Mouse (Mus musculus): ENCODE data around the gene Smtnl2. TPM values are rescaled to one million over a fixed set of nuclear protein-coding genes. Genes with fewer than 3 reads are reported as not detected.

The Smtnl2 gene
- polyA plus RNA-seq, 1 experiment from 2014 or later: 4.7 TPM

DNA sequence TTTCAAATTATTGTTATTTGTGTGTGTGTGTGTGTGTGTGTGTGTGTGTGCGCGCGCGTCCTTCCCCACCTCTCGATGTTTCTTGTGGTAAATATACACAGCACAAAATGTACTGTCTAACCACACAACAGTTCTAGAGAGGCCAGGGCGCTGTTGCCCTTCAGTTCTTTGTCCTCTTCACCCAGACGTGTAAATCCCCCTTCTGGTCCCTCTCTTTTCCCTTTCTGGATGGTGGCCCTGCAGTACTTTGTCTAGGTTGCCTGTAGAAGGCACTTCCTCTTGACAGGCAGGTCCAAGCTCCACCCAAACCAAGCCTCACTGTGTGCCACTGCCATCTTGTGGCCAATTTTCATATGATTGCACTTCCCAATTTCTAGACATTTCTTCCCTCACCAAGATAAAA is 17.8 kb upstream of the Smtnl2 start:
- H3K4me1 ChIP-seq (replicated peaks; ENCODE audit: control insufficient read depth, insufficient read depth, low read length): no peaks in the 10 kb centered on the region
- no peaks in the 10 kb centered on the region for H3K27me3 ChIP-seq (ENCODE audit: control insufficient read depth, insufficient read depth, low read length)
- no peak overlapping the region for H3K27ac ChIP-seq (ENCODE audit: low read depth, low read length)
- H3K9ac ChIP-seq (ENCODE audit: low read depth, low read length): no peak overlapping the region
- H3K4me2 ChIP-seq (replicated peaks; ENCODE audit: low read depth, low read length): peak overlapping the region; percentile 18; the same call in 1 of the 2 replicates
- WGBS: 42% methylated on average over 7 of the region's 7 CpGs
- DNase-seq (ENCODE audit: low spot score) (peak; percentile 84), ATAC-seq (ENCODE audit: low FRiP score) (peak; percentile 64)
- no peaks in the 10 kb centered on the region for H3K9me3 ChIP-seq (ENCODE audit: control insufficient read depth, low read length)
- no peaks in the 10 kb centered on the region for H3K36me3 ChIP-seq (ENCODE audit: control insufficient read depth, insufficient read depth, low read length)
- no peak overlapping the region for H3K4me3 ChIP-seq (ENCODE audit: low read depth, low read length)

DNA sequence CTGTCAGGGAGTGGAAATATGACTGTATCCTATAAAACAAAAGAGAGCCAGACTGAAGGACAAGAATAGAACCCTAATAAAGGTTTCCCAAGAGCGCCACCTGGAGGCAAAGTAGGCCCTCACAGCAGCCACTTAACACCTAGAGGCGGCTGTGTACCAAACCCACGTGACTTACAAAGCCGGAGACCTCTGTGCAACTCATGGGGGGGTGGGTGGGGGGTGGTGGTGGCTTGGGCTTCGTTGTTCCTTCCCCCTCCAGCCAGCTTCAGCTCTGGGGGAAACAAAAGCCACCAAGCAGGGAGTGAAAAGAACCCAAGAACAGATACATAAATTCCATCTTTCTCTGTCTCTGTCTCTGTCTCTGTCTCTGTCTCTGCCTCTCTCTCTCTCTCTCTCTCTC is 17.2 kb upstream of the Smtnl2 start:
- no peaks in the 10 kb centered on the region for H3K27me3 ChIP-seq (ENCODE audit: control insufficient read depth, insufficient read depth, low read length)
- H3K4me1 ChIP-seq (replicated peaks; ENCODE audit: control insufficient read depth, insufficient read depth, low read length): no peaks in the 10 kb centered on the region
- H3K9me3 ChIP-seq (ENCODE audit: control insufficient read depth, low read length): no peaks in the 10 kb centered on the region
- no peak overlapping the region for H3K4me2 ChIP-seq (replicated peaks; ENCODE audit: low read depth, low read length)
- H3K27ac ChIP-seq (ENCODE audit: low read depth, low read length): no peak overlapping the region
- H3K9ac ChIP-seq (ENCODE audit: low read depth, low read length): no peak overlapping the region
- peak; percentile 79 for DNase-seq (ENCODE audit: low spot score)
- H3K4me3 ChIP-seq (ENCODE audit: low read depth, low read length): no peak overlapping the region
- WGBS: 1% methylated on average over 5 of the region's 5 CpGs
- no peak for ATAC-seq (ENCODE audit: low FRiP score)
- no peaks in the 10 kb centered on the region for H3K36me3 ChIP-seq (ENCODE audit: control insufficient read depth, insufficient read depth, low read length)

DNA sequence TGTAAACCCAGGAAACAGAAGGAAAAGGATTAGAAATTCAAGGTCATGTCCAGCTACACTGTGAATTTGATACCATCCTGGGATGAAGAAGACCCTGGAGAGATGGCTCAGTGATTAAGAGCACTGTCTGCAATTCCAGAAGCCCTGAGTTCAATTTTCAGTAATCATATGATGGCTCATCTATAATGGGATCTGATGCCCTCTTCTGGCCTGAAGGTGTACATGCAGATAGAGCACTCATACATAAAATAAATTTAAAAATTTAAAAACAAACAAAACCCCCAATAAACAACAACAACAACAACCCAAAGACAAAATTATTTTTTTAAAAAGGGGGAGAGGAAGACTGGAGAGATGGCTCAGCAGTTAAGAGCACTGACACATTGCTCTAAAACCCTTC is 15.4 kb upstream of the Smtnl2 start:
- Histone ChIP-seq H3K4me2 (replicated peaks; ENCODE audit: low read depth, low read length) (no peak overlapping the region), H3K9me3 (ENCODE audit: control insufficient read depth, low read length) (no peaks in the 10 kb centered on the region), H3K9ac (ENCODE audit: low read depth, low read length) (no peak overlapping the region), H3K27ac (ENCODE audit: low read depth, low read length) (no peak overlapping the region), H3K4me3 (ENCODE audit: low read depth, low read length) (no peak overlapping the region), H3K4me1 (replicated peaks; ENCODE audit: control insufficient read depth, insufficient read depth, low read length) (no peaks in the 10 kb centered on the region), H3K36me3 (ENCODE audit: control insufficient read depth, insufficient read depth, low read length) (no peaks in the 10 kb centered on the region), H3K27me3 (ENCODE audit: control insufficient read depth, insufficient read depth, low read length) (no peaks in the 10 kb centered on the region)
- DNase-seq (ENCODE audit: low spot score): no peak
- no peak for ATAC-seq (ENCODE audit: low FRiP score)

DNA sequence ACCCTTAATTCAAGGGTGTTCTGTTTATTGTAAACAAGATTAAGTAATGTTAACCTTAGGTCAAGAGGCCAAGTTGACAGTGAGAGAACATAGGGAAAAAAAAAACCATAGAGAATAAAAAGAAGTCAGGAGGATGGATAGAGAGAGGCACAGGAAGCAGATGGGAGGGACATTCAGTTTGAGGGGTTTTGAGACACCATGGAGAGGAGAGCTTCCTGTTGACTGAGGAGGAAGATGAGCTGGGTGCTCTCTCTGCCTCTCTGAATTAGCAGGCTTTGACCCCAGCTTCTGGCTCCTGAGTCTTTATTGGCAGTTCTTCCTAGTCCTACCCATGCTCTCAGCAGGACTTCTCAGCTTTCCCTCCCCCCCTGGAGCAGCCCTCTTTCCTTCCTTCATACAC is 13.7 kb upstream of the Smtnl2 start:
- ATAC-seq (ENCODE audit: low FRiP score) (no peak), DNase-seq (ENCODE audit: low spot score) (no peak)
- Histone ChIP-seq H3K27me3 (ENCODE audit: control insufficient read depth, insufficient read depth, low read length) (no peaks in the 10 kb centered on the region), H3K4me2 (replicated peaks; ENCODE audit: low read depth, low read length) (no peak overlapping the region), H3K4me3 (ENCODE audit: low read depth, low read length) (no peak overlapping the region), H3K4me1 (replicated peaks; ENCODE audit: control insufficient read depth, insufficient read depth, low read length) (no peaks in the 10 kb centered on the region), H3K36me3 (ENCODE audit: control insufficient read depth, insufficient read depth, low read length) (no peaks in the 10 kb centered on the region), H3K27ac (ENCODE audit: low read depth, low read length) (no peak overlapping the region), H3K9me3 (ENCODE audit: control insufficient read depth, low read length) (no peaks in the 10 kb centered on the region), H3K9ac (ENCODE audit: low read depth, low read length) (no peak overlapping the region)

DNA sequence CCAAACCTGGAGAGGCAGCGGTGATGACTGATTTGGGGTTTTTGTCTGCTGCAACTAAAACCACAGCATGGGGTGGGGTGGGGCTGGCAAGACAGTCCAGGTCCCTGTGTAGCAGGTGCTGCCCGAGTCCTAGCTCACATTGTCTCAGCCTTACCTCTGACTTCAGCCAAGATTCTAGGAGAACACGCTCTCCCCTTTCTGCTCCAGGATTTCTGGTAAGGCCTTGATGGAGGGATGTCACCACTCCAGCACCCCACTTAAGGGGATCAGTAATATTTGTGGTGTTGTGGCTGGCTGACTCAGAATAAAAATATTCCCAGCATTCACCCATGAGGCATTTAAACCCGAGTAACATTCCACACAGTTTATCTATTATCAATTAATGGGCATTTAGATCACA is 12.2 kb upstream of the Smtnl2 start:
- H3K27ac ChIP-seq (ENCODE audit: low read depth, low read length): no peak overlapping the region
- no peaks in the 10 kb centered on the region for H3K27me3 ChIP-seq (ENCODE audit: control insufficient read depth, insufficient read depth, low read length)
- no peak for ATAC-seq (ENCODE audit: low FRiP score)
- H3K4me3 ChIP-seq (ENCODE audit: low read depth, low read length): no peak overlapping the region
- 87% methylated on average over 4 of the region's 4 CpGs for WGBS
- no peak overlapping the region for H3K9ac ChIP-seq (ENCODE audit: low read depth, low read length)
- H3K9me3 ChIP-seq (ENCODE audit: control insufficient read depth, low read length): no peaks in the 10 kb centered on the region
- H3K4me1 ChIP-seq (replicated peaks; ENCODE audit: control insufficient read depth, insufficient read depth, low read length): no peaks in the 10 kb centered on the region
- no peak overlapping the region for H3K4me2 ChIP-seq (replicated peaks; ENCODE audit: low read depth, low read length)
- DNase-seq (ENCODE audit: low spot score): no peak
- H3K36me3 ChIP-seq (ENCODE audit: control insufficient read depth, insufficient read depth, low read length): no peaks in the 10 kb centered on the region

DNA sequence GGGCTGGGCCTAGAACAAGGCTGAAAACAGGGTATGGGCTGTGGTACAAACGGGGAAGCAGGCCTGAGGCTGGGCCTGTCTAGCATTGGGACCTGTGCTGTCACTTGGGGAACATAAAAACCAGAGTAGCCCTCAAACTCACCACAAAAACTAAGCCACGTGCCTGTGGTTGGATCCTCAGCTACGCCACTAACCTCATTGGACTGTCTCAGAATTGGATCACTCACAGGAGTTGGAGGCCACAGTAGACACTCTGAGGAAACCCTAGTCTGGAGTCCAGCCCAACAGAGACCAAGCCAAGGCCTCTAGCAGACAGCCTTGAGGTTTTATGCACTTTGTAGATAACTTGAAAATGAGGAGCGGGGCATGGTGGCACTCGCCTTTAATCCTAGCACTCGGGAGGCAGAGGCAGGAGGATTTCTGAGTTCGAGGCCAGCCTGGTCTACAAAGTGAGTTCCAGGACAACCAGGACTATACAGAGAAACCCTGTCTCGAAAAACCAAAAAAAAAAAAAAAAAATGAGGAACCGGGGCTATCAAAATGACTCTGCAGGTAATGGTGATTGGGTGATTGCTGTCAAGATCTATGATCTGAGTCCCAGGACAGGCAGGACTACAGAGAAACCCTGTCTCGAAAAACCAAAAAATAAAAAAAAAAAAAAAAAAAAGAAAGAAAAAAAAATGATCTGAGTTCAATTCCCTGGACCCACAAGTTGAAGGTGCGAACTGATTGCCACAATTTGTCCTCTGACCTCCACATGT is 10.2 kb upstream of the Smtnl2 start:
- H3K27ac ChIP-seq (ENCODE audit: low read depth, low read length): no peak overlapping the region
- H3K9ac ChIP-seq (ENCODE audit: low read depth, low read length): no peak overlapping the region
- H3K9me3 ChIP-seq (ENCODE audit: control insufficient read depth, low read length): no peaks in the 10 kb centered on the region
- 85% methylated on average over 11 of the region's 11 CpGs for WGBS
- H3K4me3 ChIP-seq (ENCODE audit: low read depth, low read length): no peak overlapping the region
- no peak for ATAC-seq (ENCODE audit: low FRiP score)
- no peak overlapping the region for H3K4me2 ChIP-seq (replicated peaks; ENCODE audit: low read depth, low read length)
- H3K36me3 ChIP-seq (ENCODE audit: control insufficient read depth, insufficient read depth, low read length): no peaks in the 10 kb centered on the region
- peaks cover 3% of the 10 kb centered on the region; the same call in 1 of the 2 replicates for H3K4me1 ChIP-seq (replicated peaks; ENCODE audit: control insufficient read depth, insufficient read depth, low read length)
- no peak for DNase-seq (ENCODE audit: low spot score)
- H3K27me3 ChIP-seq (ENCODE audit: control insufficient read depth, insufficient read depth, low read length): no peaks in the 10 kb centered on the region

DNA sequence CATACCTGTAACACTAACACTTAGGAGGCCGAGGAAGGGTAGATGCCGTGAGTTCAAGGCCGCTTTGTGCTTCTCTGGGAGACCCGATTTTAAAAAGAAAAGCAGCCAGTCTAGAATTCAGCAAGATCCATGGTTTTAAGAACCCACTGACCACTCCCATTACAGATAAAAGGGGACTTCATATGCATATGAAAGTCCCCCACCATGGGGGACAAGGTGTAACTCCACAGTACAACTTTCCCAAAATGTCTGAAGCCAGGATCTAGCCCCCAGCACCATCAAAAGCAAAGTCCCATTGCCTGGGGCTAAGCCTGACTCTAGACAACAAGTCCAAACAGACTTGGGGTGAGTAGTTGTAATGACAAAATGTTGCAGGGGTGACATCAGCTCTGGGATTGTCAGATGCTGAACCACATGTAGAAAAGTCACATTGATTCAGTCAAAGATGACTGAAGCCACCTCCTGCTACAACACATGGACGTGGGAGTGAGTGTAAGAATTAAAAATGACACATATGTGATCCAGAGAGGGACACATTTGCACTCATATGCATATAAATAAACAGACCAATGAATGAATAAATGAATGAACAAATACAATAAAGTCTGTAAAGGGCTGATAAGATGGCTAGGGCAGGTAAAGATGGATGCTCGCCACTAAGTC is 9.1 kb upstream of the Smtnl2 start:
- Histone ChIP-seq H3K9me3 (ENCODE audit: control insufficient read depth, low read length) (no peaks in the 10 kb centered on the region), H3K36me3 (ENCODE audit: control insufficient read depth, insufficient read depth, low read length) (no peaks in the 10 kb centered on the region), H3K4me2 (replicated peaks; ENCODE audit: low read depth, low read length) (no peak overlapping the region), H3K4me1 (replicated peaks; ENCODE audit: control insufficient read depth, insufficient read depth, low read length) (peaks cover 3% of the 10 kb centered on the region; the same call in 1 of the 2 replicates), H3K4me3 (ENCODE audit: low read depth, low read length) (no peak overlapping the region), H3K27me3 (ENCODE audit: control insufficient read depth, insufficient read depth, low read length) (no peaks in the 10 kb centered on the region), H3K27ac (ENCODE audit: low read depth, low read length) (no peak overlapping the region), H3K9ac (ENCODE audit: low read depth, low read length) (no peak overlapping the region)
- no peak for DNase-seq (ENCODE audit: low spot score)
- WGBS: 85% methylated on average over 6 of the region's 6 CpGs
- no peak for ATAC-seq (ENCODE audit: low FRiP score)

DNA sequence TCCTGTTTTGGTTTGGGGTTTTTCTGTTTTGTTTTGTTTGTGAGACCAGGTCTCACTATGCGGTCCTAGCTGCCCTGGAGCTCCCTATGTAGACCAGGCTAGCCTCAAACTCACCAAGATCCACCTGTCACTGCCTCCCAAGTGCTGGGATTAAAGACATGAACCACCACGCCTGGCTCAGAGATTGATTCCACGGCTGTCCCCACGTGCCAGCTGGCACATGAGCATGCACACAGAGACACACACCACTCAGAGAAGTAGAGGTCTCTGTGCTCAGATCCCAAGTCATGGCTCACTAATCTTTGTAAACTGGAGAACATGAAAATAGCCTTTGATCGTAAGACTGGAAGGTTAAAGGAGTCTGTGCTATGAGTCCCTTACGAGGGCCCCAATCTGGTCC is 7.5 kb upstream of the Smtnl2 start:
- no peak overlapping the region for H3K4me3 ChIP-seq (ENCODE audit: low read depth, low read length)
- H3K27ac ChIP-seq (ENCODE audit: low read depth, low read length): no peak overlapping the region
- H3K4me1 ChIP-seq (replicated peaks; ENCODE audit: control insufficient read depth, insufficient read depth, low read length): peaks cover 3% of the 10 kb centered on the region; the same call in 1 of the 2 replicates
- H3K4me2 ChIP-seq (replicated peaks; ENCODE audit: low read depth, low read length): no peak overlapping the region
- H3K27me3 ChIP-seq (ENCODE audit: control insufficient read depth, insufficient read depth, low read length): no peaks in the 10 kb centered on the region; the same call in 1 of the 2 replicates
- 86% methylated on average over 6 of the region's 6 CpGs for WGBS
- ATAC-seq (ENCODE audit: low FRiP score) (no peak), DNase-seq (ENCODE audit: low spot score) (no peak)
- H3K36me3 ChIP-seq (ENCODE audit: control insufficient read depth, insufficient read depth, low read length): no peaks in the 10 kb centered on the region
- no peak overlapping the region for H3K9ac ChIP-seq (ENCODE audit: low read depth, low read length)
- H3K9me3 ChIP-seq (ENCODE audit: control insufficient read depth, low read length): no peaks in the 10 kb centered on the region

DNA sequence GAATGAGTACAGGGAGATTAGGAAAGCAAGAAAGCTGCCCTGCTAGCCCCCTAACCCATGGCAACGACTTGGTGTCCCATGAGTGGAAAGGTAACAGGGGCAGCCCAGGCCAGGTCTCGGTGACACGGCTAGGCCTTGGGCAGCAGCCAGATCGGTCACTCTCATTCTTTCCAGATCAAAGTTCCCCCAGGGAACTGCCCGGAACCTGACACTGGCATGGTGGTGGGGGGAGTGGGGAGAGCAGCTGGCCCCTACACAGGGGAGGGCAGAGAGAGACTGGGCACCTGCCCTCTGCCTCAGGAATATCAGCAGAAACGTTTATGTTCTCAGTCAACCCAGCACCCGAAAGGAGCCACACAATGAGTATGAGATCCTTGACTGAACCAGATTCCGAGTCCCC is 6.7 kb upstream of the Smtnl2 start:
- Histone ChIP-seq H3K4me1 (replicated peaks; ENCODE audit: control insufficient read depth, insufficient read depth, low read length) (peaks cover 3% of the 10 kb centered on the region; the same call in 1 of the 2 replicates), H3K27me3 (ENCODE audit: control insufficient read depth, insufficient read depth, low read length) (no peaks in the 10 kb centered on the region; the same call in 1 of the 2 replicates), H3K4me2 (replicated peaks; ENCODE audit: low read depth, low read length) (no peak overlapping the region), H3K9me3 (ENCODE audit: control insufficient read depth, low read length) (no peaks in the 10 kb centered on the region), H3K4me3 (ENCODE audit: low read depth, low read length) (no peak overlapping the region), H3K27ac (ENCODE audit: low read depth, low read length) (no peak overlapping the region), H3K9ac (ENCODE audit: low read depth, low read length) (no peak overlapping the region), H3K36me3 (ENCODE audit: control insufficient read depth, insufficient read depth, low read length) (no peaks in the 10 kb centered on the region)
- no peak for DNase-seq (ENCODE audit: low spot score)
- 48% methylated on average over 8 of the region's 8 CpGs for WGBS
- no peak for ATAC-seq (ENCODE audit: low FRiP score)
